Mouse (Mus musculus) brain, embryonic 14.5 days (tissue): ENCODE results near the gene Pou4f2.

Experiments
- CTCF ChIP-seq: fragments of 200-500 bp; IDR thresholded peaks from 2 replicates; pipeline ENCODE4 v1.5.1; 2012; ENCODE audit warnings: inconsistent platforms, mild to moderate bottlenecking, moderate library complexity, borderline replicate concordance; ENCODE audit not compliant: insufficient read depth, insufficient read length; ENCODE audit errors: extremely low read depth
- POLR2A ChIP-seq: fragments of 200-500 bp; IDR thresholded peaks from 2 replicates; pipeline ENCODE4 v1.6.1; 2012; ENCODE audit warnings: mild to moderate bottlenecking, inconsistent platforms, borderline replicate concordance; ENCODE audit not compliant: poor library complexity, insufficient read depth, insufficient read length, severe bottlenecking; ENCODE audit errors: extremely low read depth

- TF ChIP-seq CTCF = no peak
- TF ChIP-seq POLR2A = no peak
Measured at GRCm38 (mm10) chr8:78434823-78435623, 1.4 kb downstream of the Pou4f2 start.
